Mouse (Mus musculus): ENCODE data around the gene Sit1.

The Sit1 gene

DNA sequence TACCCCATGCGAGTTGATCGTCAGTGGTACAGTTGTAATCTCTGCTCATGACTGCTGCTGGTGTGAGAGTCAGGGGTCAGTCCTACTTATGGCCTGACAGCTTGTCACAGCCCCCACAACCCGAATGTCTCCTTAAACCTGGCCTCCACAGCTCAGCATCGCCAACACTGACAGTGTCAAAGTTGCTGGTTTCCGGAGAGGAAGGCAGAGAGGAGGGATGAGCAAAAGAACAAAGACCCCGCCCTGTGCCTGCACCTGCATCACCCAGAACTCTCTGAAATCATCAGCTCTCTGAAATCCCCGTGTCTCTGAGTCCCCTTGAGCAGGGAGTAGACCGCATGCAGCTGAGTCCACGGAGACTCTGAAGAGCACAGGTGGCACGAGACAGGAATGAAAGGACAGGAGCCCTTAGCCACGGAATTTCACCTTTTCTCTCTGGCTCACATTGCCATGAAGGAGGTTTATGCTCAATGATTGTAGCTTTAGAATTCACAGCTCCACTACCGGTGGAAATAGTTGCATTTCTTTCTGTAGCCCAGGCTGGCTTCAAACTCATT is at the start of gene Sit1:
Gene Sit1 (minus strand): TSS at position 200 of the 557 bp plus-strand sequence.
- DNase-seq, result no peak

DNA sequence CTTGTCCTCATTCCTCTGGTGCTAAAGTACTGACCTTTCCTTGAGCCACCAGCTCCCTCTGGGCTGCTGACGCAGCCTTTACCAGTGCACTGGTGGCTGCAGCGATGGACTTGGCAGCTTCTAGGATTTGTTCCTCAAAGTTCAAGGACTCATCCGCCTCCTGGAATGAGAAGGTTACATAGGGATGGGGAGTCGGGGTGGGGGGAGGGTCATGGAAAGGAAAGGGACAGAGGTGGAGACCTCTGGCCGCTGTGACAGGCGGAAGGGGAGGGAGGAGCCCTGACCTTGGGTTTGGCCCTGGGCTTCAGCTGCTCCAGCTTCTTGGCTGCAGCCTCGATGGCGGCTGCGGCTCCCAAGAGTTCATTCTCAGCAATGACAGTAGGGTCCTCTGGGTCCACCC is 49.7 kb upstream of the Sit1 start:
- DNase-seq, result no peak

DNA sequence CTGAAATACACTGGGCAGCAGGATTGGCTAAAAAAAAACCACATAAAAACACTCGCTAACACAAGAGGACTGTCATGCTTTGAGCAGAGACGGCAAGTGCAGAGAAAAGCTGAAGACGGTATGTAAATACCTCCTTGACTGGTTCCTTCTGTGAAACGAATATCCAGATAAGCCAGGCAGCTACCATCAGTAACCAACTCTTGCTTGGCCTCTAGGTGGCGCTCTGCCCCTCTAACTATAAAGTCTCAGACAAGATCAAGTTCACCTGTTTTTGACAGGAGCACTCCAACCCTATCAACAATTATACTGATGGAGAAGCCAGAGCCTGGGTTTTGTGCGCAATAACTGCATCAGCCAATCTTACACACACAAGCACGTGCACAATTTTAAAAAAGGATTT is 47.0 kb upstream of the Sit1 start:
- DNase-seq, result peak; percentile 84

DNA sequence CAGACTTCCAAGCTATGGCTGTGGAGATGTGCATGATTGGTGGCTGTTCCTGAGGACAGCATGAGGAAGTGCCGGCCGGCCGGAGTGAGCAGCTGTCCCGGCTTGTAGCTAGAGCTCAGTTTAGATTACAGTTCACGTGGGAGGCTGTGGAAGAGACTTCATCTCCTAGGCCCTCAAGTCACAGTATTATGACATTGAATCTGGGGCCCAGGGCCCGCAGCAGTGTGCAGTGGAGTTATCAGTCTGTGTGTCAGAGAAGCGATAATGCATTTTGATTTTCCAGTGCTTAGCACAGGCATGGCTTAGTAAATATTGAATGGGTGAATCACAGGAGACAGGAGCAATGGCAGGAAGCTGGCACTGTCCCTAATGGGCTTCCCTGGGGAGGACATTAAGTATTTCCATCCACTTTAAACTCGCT is 46.6 kb upstream of the Sit1 start:
- no peak for DNase-seq

DNA sequence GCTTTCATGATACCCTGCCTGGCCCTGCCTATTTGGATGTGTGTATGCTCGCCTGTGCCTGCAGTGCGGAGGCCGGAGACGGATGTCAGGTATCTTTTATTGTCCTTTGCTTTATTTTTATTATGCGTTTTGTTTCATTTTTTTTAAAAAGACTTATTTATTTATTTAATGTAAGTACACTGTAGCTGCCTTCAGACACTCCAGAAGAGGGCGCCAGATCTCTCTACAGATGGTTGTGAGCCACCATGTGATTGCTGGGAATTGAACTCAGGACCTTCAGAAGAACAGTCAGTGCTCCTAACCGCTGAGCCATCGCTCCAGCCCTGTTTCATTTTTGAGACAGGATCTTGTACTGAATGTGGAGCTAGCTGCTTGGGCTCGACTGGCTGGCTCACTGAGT is 45.0 kb upstream of the Sit1 start:
- no peak for DNase-seq

DNA sequence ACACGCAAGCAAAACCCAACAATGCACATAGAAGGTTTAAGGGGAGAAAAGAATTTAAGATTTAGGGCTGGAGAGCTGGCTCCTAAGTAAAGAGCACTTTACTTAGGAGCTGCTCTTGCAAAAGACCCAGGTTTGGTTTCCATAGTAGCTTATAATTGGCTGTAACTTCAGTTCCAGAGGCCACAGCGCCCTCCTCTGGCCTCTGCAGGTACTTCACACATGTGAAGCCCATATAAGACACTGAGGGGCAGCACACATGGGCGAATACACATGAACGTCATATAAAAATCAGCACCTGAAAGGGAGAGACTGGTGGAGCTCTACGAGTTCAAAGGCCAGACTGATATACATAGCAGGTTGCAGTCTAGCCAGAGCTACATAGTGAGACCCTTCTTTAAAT is 44.3 kb upstream of the Sit1 start:
- no peak for DNase-seq

DNA sequence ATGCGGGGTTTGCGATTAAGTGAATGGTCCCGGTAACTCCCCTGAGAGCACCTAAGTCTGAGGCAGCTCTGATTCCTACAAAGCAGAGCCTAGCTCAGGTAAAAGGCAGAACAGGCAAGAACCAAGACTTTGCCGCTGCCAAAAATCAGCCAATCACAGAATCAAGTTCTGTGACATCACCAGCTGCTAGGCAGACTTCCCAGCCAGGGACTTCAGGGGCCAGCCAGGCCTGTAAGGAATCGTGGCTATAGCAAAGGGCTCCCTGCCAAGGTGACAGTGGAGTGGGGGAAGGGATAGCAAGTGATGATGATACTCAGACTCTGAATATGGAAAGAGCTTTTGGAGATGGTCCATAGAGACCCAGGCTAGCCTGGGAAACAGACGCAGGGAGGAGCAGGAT is 36.4 kb upstream of the Sit1 start:
- peak; percentile 89 for DNase-seq

DNA sequence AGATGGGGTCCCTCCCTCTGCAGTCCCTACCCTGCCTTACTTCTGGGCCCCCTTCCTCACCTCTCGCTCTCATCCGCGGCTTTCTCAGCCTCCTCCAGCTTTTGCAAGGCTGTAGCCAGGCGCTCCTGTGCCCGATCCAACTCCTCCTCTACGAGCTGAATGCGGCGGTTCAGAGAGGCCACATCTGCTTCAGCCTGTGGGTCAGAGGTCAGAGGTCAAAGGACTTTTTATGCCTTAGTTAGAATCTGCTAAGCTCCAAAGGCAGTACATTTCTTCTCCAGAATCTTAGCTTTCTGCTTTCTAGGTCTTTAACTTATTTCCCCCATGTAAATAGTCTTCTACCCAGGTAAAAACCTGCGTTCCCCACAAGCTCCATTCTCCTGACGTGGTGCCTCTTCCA is 36.0 kb upstream of the Sit1 start:
- no peak for DNase-seq

DNA sequence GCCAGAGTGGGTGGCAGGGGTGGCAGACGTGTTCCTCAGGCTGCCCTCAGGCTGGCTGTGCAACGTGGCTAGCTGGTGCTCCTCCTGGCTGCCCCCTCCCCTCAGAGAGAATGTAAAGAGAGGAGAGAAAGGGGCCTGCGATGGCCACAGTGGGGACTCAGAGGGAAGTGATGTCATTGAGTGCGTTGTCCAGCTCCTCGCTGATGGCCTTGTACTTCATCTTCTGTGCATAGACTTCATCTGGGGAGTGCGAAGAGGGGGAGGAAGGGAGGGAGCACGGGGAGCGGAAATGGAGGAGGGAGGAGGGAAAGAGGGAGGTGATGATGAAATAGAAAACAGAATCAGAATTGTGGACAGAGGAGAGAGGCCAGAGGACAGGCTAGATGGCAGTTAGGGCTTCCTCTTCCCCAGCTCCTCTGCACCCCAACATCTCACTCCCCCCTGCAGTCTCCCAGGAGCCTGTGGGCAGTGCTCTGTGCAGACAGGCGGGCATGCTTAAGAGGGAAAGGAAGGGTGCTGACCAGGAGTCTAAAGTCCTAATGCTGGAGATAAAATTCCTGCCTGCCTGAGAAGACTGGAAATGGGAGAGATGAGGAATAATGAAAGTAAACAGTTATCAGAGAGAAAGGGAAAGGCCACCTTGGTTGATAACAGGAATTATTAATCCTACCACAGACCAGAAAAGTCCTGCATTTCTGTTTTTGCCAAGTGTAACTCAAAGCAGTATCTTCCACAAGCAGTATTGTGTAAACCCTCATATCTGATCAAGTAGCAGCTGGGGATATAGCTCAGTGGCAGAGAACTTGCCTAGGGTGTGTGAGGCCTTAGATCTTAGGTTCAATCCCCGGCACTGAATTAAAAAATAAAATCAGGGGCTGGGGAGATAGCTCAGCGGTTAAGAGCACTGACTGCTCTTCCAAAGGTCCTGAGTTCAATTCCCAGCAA is 32.5 kb upstream of the Sit1 start:
- DNase-seq, result no peak

DNA sequence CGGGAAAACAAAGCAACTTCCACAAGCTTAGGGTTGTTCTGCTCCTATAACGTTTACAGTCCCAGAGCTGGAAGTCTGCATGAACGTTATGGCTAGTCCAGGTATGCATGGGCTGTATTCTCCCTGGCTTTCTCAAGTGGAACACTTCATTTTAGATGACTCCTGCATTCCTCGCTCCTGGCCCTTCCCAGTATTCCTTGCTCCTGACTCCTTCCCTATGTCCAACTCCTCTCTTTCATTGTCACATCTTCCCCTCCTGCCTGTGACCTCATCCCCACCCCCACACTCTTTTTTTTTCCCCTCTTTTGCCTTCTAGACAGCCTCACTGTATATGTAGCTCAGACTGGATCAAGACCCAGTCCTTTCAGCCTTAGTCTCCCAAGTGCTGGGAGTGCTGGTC is 30.3 kb upstream of the Sit1 start:
- DNase-seq, result no peak

DNA sequence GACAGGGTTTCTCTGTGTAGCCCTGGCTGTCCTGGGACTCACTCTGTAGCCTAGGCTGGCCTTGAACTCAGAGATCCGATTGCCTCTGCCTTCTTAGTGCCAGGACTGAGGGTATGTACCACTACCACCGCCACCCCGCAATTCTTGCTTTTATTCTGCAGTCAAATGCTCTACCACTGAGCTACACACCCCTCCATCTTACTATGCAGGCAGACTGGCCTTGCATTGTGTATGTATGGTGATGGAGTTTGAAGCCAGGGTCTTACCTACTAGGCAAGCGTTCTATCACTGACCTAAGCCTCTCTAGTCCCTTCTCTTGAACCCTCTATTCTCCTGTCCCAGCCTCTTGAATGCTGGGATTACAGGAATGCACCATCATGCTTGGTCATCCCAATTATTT is 29.8 kb upstream of the Sit1 start:
- DNase-seq, result no peak

DNA sequence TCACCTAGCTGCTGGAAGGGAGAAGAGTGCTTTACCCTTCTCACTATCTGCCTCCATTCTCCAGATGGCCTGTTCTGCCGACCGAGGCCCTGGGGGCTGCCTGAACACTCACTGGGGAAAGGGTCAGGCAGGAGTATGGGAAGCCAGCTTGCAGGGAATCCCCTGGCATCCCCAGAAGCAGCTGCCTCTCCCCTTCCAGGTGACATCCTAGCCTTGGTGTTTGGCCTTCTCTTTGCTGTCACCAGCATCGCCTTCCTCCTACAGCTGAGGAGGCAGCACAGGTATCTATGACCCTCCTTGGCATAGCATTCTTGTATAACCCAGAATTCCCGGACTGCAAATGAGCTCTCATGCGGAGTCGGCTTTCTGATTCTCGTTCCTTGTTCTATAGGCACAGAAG is 29.1 kb upstream of the Sit1 start:
- no peak for DNase-seq

DNA sequence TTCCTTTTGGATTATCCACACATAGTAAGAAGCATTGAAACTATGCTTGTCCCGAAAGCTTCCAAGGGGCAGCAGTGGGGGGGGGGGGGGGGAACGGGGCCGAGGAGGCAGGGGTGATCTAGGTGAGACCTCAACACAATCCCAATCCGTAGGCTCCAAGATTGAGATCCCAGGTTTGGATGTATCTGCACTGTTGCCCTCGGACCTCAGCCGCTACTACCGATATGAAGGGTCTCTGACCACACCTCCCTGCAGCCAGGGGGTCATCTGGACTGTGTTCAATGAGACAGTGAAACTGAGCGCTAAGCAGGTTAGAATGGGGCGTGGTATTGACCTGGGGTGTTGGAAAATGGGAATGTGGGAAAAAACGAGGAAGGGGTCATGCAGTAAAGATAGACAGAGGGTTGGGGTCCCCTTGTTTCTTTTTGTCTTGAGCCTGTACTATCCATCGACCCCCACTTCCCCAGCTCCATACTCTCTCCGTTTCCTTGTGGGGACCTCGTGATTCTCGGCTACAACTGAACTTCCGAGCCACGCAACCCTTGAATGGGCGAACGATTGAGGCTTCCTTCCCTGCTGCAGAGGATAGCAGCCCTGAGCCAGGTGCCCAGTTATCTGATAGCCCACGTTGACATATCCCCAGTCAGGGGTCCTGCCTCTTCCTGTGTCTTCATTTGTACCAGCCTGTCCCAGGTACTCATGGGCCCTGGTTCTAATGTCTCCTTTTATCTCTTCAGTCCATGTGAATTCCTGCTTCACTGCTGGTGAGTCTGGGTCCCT is 28.3 kb upstream of the Sit1 start:
- DNase-seq, result no peak

DNA sequence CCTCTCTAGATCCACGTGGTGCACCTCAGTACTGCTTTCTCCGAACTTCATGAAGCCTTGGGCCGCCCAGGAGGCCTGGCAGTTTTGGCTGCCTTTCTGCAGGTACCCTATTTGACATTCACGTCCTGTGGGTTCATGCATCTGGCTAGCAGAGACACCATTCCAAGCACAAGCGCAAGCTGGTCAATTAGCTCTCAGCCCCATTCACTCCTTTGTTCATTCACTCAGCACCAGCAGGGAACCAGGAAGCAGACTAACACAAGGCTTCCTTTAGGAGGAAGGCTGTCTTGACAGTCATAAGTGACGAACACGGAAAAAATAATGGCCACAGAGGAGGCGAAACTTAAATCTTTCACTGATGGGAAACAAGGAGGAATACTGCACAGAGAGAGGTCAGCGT is 25.6 kb upstream of the Sit1 start:
- DNase-seq, result no peak

DNA sequence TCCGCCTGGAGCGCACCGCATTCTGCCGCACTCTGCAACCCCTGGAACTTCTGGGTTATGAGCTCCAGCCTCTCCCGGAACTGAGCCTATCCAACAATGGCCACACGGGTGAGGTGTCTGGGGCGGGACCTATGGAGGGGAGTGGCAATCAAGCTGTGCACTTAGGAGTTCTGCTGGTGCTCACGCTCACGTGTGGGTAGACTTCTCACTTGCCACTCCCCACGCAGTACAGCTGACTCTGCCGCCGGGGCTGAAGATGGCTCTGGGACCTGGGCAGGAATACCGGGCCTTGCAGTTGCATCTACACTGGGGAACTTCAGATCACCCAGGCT is 25.1 kb upstream of the Sit1 start:
- DNase-seq, result no peak

DNA sequence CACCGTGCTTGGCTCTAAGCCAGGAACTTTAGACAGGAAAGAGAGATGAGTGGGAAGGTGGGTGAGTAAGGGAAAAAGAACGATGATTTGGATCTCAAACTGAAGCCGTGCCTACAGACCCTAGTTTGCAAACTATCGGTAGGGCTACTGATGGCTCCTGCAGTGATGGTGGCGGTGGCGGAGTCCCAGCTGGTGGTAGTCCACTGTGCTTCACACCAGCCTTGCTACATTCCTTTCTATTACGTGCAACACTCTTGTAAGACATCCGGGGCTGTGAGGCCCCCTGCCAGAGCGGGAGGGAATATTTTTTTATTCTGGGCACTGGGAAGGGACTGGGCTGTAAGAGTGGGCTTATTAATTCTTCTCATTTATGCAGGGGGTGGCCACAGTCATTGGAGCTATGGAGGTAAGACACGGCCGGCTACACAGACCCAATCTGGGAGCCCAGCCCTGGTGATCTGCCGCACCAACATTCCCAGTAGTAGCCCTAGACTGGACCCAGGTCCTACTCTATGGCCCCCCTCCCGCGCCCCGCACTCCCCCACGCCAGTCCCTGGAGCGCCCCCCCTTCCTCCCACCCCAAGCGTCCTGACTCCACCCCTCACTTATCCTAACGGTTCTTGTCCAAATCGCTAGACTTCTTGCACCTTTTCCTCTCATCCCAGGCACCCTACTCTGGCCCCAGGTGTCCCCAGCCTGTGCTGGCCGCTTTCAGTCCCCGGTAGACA is 24.6 kb upstream of the Sit1 start:
- DNase-seq, result no peak

DNA sequence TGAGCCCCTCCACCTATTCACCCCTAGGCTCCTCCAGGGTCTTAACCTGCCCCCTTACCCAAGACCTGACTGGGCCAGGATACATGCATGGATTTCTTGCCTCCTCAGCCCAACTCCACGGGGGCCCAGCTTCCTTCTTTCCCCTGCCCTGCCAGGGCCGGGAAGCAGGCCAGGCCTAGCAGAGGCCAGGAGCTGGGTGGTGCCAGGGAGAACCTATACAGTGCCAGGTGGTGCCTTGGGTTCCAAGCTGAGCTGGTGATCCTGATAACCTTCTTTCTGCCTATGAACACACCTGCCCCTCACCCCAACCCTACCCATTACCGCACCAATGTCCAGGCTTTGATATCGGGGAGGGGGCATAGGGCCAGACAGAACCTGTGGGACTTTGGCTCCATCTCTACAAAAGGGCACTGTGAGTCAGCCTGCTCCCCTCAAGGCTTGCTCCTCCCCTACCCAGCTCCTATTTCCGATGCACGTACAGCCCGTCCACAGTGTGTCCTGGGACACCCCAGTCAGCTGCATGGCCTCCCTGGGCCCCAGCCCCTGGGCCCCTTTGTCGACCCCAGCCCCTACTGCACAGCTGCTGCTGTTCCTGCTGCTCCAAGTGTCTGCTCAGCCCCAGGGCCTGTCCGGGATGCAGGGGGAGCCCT is 23.1 kb upstream of the Sit1 start, which contains the start of gene Car9:
Gene Car9 (plus strand): TSS at position 431 of the 650 bp plus-strand sequence.
- DNase-seq, result no peak

DNA sequence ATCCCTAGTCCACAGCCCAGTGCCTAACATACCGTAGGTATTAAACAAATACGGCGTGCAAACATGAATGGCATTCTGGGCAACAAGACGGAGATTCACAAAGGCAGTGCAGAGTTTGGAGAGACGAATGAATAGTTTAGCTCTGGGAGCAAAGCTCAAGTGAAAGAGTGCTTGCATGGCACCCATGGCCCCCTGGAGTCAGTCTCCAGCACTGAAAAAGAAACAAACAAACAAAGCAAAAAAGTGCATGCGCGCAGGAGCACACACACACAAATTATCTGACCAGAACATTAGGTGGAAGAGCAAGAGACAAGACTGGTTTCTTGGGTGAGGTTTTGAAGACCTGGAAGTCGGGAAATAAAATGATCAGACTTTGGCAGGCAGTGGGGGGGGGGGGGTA is 22.5 kb upstream of the Sit1 start:
- no peak for DNase-seq

DNA sequence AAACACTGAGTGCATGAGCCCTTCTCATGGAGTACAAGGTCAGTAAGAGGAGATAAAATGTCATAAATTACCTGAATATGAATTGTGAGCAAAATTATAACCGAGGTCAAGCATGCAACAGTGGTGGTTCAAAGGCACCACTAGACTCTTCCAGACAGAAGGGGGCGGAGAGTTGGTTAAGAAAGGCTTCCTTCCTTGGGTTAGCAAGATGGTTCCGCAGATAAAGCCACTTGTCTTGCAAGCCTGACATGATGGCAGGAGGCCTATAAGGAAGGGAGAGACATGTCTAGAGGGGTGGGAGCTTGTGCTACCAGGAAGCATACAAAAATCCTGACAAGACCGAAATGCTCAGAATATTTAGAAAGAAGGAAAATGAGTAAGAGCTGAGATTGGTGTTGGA is 20.7 kb upstream of the Sit1 start:
- DNase-seq, result no peak

DNA sequence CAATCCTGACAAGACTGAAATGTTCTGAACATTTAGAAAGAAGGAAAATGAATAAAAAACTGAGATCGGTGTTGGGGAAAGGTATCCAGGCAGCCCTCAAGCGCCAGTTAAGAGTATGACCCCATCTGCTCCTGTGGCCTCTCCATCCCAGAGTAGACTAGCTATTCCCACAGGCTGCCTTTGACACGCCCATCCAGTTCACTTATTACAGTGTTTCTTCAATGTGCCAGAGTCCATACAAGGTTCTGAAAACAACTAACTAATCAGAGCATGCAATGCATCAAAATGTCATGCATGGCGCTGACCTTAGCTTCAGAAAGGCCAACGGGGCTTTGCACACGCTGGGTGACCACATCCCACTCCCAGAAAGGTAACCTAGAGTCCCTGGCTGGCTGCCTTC is 20.0 kb upstream of the Sit1 start:
- no peak for DNase-seq

DNA sequence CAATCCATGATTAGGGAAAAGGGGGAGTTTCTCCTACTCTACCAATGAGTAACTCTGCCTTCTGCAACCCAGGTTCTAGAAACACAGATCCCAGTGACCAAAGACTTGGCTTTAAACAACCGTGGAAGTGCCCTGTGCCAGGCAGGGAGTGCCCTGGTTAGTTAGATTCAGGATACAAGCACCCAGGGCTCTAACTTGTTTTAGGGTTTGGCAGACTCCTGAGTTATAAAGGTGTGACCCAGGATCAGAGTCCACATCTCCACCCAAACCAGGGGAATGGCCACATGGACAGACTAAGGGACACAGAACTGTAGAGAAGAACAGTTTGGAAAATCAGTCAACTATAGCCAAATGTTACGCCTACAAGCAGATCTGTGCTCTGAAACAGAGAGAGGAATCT is 19.5 kb upstream of the Sit1 start:
- no peak for DNase-seq
